Mouse (Mus musculus) common myeloid progenitor, adult 5-6 weeks (primary cell): ENCODE measurements around the gene Slc26a10. TPM values are rescaled to one million over a fixed set of nuclear protein-coding genes. Genes with fewer than 3 reads are reported as not detected.
A peak's percentile ranks its signal among the peaks of the same experiment; 100 is the strongest.
"Not testable (repeated sequence)": the region's sequence is repeated elsewhere in the genome, so short reads cannot be mapped to it uniquely, and the experiment has no call there.

ENCODE experiments used
- ATAC-seq: replicated peaks from 2 replicates; pipeline ENCODE4 v1.8.0; 2016; ENCODE audit warnings: low read depth, mild to moderate bottlenecking, moderate TSS enrichment, inconsistent platforms; ENCODE audit not compliant: poor library complexity, severe bottlenecking
- total RNA-seq: library from RNA; stranded (forward); fragments of 200-1000, 187-1606 nt; gene quantifications from 2 replicates; pipeline ENCODE4 v1.2.3, GENCODE M21; 2017

Slc26a10 gene
- total RNA-seq, 1 experiment from 2014 or later: 0.78 TPM

- peak; percentile 33 for ATAC-seq
Measured at GRCm38 (mm10) chr10:127165654-127166403, 14.6 kb downstream of the Slc26a10 start.

DNA sequence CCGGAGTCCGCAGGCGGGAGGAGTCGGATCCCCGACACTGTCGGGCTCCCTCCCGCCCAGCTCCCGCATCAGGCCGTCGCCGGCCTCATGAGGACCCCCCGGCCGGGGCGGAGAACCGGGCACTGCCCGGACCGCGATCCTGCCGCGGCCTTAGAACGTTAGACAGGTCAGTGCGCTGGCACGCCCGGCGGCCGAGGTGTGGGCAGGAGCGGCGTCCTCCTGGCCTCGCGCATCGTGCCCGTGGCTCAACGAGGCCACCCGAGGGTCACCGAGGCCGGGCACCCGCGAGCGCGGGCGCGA lies 15.1 kb downstream of the Slc26a10 start:
- ATAC-seq: no peak

GRCm38 (mm10) chr10:127164631-127165353 lies 15.7 kb downstream of the Slc26a10 start, which contains the start of gene B4galnt1:
Gene B4galnt1, plus strand, starts transcription at chr10:127165225.
- ATAC-seq: peak; percentile 59

GRCm38 (mm10) chr10:127164190-127164589 lies 16.3 kb downstream of the Slc26a10 start:
- no peak for ATAC-seq

GRCm38 (mm10) chr10:127162771-127163261 lies 17.6 kb downstream of the Slc26a10 start:
- ATAC-seq: peak; percentile 26

- ATAC-seq: no peak
Measured at GRCm38 (mm10) chr10:127160728-127161127, 19.7 kb downstream of the Slc26a10 start.

GRCm38 (mm10) chr10:127160081-127160480 lies 20.4 kb downstream of the Slc26a10 start:
- no peak for ATAC-seq

DNA sequence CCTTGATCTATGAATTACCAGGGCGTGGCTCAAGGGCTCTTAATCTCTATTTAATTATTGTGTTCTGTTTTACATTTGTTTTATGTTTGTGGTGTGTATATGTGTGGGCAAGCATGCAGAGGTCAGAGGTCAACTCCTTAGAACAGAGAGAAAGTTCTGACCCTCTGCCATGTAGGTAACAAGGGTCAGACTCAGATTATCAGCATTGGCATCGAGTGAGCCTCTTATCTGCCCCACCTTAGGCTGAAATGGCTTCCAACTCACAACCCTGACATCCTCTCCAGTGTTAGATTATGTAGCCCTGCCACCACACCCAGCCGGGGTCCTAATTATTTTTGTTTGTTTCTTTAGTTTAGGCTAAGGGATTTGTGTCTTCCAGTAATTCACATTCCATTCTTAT lies 22.0 kb downstream of the Slc26a10 start:
- no peak for ATAC-seq

- no peak for ATAC-seq
Measured at GRCm38 (mm10) chr10:127156511-127156910, 23.9 kb downstream of the Slc26a10 start.

DNA sequence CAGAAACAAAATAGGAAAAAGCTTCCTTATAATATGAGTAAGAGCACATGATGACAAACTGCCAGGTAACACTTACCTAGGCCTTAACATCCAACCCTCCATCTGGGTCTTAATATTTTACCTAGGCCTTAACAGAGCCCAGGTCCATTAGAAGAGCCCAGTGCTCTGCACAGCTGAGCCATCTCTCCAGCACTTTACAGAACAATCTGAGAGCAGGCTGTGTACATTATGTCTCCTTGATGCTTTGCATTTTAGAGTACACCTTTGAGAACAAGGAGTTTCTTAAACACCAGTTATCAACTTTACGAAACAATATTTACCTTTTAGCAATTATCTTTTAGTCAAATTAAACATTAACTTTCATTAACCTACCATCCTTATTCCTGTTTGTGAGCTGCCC lies 24.4 kb downstream of the Slc26a10 start:
- no peak for ATAC-seq

- ATAC-seq: no peak
Measured at GRCm38 (mm10) chr10:127154652-127155051, 25.8 kb downstream of the Slc26a10 start.

DNA sequence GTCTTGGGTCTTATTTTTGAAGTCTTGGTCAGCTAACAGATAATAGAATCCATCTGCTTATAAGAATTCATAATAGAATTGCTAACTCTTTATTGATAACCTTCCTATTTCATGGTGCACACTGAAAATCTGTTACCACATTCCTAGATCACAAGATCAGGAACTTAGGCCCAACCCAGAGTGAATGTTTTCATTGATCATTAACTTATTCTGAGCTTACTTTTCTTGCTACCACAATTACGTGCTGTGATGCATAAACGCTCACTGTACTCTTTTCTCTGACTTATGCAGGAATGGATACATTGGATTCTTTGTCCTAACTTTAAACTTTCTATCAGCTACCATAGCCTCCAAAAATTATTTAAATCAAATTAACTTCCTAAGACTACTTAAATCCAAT lies 26.2 kb downstream of the Slc26a10 start:
- no peak for ATAC-seq

- no peak for ATAC-seq
Measured at GRCm38 (mm10) chr10:127153323-127153722, 27.1 kb downstream of the Slc26a10 start.

GRCm38 (mm10) chr10:127152556-127152955 lies 27.9 kb downstream of the Slc26a10 start:
- not testable (repeated sequence) for ATAC-seq

GRCm38 (mm10) chr10:127151233-127151632 lies 29.2 kb downstream of the Slc26a10 start:
- ATAC-seq: not testable (repeated sequence)

- 0 out of 2 replicates have a peak, but pooled peaks have one; percentile 22 for ATAC-seq
Measured at GRCm38 (mm10) chr10:127150471-127150872, 30.0 kb downstream of the Slc26a10 start.

DNA sequence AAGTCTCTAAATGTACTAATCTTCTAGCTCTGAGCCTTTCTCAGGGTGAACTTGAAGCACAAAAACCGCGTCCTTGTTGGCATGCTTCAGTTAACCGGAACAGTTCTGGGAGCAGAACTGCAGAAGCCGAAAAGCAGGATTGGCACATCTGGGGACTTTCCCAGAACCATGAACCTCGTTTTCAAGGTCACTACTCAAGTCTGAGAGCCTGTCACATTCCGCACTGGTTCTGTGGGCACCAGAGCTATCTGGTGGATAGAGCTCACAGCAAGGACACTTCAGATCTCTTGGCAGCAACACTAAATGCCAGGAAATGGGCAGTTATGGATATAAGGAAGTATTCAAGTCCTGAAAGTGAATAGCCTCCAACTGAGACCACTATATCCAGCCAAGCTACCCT lies 33.3 kb downstream of the Slc26a10 start:
- ATAC-seq: no peak

- ATAC-seq: no peak
Measured at GRCm38 (mm10) chr10:127145303-127145702, 35.1 kb downstream of the Slc26a10 start.

DNA sequence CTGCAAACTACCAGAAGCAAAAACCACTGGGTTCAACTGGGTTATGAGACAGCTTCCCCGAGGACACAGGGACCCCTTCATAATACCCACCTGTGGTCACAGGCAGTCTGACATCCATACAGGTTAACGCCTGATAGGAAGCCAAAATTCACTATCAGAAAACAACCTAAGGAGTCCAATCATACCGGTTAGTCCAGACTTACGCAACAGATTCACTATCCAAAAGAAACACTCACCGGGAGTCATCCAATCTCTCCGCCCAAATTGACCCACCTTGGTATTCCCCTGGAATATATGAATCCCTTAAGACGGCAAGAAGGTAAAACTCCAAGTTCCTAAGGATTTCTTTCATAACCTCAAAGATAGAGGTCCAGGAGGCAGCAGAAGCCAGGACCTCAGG lies 35.9 kb downstream of the Slc26a10 start:
- no peak for ATAC-seq

- ATAC-seq: no peak
Measured at GRCm38 (mm10) chr10:127143228-127143627, 37.2 kb downstream of the Slc26a10 start.

GRCm38 (mm10) chr10:127141500-127141899 lies 38.9 kb downstream of the Slc26a10 start:
- 0 out of 2 replicates have a peak, but pooled peaks have one; percentile 15 for ATAC-seq
